Mouse (Mus musculus) embryo, embryonic 10 days (tissue): ENCODE measurements around the gene Nprl3.
"Not testable (repeated sequence)": the region's sequence is repeated elsewhere in the genome, so short reads cannot be mapped to it uniquely, and the experiment has no call there.

Experiments
- DNase-seq: peaks from one replicate; pipeline ENCODE4 v3.0.0-alpha.2; 2015; ENCODE audit warnings: low spot score

Nprl3 gene

DNA sequence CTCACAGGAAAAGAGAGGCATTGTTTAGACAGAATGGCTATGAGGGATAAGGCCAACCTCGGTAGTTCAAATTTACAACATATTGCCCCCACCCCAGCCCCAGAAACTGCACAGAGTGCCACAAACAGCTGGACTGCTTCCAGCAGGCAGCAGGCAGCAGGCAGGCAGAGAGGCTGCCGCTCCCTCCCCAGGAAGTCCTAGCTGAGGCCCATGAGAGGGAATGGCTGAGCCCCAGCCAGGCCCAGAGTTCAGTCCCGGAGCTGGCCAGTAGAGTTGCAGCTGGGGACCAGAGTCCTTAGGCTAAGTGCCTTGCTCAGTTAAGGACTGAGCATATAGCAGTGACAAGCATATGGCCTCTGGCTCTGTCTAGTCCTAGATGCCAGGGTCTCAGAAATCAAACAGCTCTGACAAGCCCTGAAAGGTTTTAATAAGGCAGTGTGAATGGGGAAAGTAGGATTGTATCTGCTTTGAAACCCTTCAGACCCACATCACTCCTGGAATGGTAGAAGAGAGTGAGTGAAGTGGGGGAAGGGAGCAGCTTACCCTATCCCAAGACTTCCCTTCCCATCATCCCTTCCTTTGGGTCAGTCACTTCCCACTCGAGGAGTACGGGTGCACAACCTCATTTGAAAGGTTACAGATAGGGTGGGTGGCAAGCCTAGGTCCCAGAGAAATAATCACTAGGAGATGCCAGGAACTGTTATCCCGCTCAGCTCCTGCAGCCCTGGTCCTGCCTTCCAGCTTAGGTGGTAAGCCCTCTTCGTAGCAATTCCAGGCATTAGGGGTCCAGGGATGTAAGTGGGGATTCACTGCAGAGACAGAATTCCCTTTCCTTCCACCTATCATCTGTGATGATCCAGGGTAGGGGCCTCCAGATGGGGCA lies 42.0 kb downstream of the Nprl3 start:
- DNase-seq, result peak; percentile 24

DNA sequence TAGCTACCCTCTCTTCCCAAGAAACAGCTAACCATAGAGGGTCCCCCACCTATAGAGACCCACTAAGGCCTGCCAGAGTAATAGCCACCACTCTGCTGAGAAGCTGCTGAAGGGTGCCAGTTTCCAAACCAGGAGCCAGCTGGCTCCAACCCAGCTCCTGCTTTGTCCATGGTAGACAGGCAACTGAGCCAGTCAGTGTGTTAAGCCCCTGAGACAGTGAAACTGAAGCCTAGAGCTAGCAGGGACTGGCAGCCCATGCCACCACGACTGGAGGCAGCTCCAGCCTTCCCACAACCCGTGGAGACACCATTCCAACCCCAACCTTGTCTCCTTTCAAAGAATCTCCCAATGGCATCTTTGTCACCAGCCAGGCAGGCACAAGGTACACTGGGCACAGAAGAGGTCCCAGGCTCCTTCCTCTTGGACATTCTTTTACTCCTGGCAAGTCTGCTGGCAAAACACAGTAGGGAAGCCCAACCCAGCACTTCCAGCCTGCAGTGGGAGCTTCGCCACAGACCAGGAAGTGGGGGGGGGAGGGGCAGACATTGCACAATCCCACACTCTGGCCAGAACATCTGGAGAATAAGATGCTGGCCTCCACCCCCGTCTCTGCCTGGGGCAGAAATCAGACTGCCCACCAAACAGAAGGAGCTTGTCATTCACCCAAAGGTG lies 42.9 kb downstream of the Nprl3 start:
- DNase-seq, result peak; percentile 34

DNA sequence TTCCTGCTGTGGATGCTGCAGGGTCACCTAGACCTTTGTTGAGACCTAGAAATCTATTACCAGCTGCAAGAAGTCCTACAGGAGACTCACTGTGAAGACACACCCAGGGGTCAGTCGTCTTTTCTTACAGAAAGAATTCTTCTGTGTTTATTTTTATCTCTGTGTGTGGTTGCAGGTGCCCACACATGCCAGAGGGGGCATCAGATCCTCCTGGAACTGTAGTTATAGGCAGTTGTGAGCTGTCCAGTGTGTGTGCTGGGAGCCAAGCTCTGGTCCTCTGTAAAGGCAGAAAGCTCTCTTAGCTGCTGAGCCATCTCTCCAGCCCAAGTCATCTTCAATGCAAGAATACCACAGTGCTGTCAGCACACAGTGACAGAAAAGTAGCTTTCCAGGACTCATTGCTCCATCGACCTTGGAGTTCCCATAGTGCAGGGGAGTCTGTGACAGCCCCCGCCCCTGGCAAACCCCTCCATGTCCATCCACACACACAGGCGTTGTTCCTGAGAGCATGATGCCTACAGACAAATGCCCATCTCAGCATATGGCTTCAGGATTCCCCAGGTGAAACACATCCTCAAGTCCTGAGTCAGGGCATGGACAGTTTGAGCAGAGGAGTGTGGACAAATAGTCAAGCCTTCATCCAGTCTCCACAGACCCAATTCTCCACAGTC lies 44.1 kb downstream of the Nprl3 start:
- no peak for DNase-seq

DNA sequence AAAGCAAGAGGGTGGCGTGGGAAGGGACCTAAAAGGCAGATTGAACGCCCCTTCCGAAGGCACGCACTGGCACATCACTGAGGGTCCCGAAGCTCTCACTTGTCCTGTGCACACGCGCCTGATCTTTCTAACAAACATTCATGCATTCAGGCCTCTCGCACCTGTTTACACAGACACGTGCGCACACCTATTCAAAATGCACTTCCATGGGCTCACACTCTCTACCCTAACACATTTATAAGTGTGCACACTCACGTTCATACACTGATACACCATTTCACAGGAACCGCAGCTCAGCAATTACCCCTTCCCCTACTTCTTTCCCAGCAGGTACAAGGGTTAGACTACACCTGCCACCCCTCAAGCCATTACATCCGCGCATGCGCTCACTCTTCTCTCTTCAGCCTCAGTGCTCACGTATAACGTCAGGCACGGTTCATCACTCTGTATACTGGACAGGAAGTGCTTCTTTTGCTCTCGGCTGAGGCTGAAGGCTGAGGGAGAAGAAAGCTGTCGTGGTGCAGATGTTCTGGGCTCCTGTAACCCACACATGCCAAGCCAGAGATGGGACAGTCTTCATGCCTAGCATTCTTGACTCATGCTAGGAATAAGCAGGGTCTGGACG lies 44.8 kb downstream of the Nprl3 start:
- DNase-seq, result peak; percentile 69

DNA sequence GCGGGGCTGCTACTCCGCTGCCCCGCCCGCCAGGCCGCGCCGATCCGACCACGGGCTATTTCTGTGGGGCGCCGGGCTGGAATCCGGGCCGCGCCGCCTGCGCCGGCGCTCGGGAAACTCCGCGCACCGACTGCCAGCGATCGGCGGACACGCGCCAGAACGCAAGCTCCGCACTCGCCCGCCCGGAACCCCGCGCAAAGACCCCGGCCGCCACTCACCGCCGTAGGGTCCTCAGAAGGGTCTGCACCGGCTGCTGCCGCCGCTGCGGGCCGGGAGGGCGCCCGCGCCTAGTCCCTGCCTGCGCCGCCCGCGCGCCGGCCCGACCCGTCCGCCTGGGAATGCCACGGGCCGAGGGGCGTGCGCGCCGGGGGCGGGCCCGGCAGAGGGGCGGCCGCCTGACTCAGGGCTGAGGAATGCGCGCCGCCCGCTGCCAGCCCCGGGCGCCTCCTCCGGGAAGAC lies 45.5 kb downstream of the Nprl3 start, which contains the start of gene Rhbdf1:
Gene Rhbdf1 (minus strand): TSS at position 350 of the 459 bp plus-strand sequence.
- peak; percentile 66 for DNase-seq

DNA sequence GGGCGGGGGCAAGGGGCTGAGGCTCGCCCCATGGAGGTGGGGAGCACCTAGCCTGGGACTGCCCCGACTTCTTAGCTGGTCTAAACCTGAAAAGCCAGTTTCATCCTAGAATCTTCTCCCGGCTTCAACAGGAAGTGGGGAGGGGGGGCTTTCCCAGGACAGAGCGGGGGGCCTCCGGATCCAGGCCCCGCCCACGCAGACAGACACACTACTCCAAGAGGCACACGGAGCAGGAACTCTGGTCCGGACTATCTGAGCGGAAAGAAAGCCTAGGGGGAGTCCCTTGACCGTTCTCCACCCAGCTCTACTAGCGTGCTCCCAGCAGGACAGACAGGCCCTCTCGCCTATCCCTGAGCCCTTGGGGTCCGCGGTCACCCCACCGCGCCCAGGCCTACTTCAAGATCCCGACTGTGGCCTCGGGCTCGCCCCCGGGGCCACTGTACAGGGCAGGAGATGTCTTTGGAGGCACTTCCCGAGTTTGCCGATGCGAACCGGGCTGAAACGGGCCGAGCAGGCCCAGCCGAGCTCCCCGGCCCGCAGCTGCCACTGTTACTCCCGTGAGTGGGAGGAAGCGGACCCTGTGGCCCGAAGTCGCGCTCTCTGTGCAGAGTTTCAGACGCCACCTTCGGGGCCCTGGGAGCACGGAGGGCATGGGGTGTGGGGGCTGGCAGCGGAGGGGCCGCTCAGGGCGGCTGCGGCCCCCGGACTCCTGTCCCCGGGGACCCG lies 46.1 kb downstream of the Nprl3 start:
- DNase-seq, result peak; percentile 78

DNA sequence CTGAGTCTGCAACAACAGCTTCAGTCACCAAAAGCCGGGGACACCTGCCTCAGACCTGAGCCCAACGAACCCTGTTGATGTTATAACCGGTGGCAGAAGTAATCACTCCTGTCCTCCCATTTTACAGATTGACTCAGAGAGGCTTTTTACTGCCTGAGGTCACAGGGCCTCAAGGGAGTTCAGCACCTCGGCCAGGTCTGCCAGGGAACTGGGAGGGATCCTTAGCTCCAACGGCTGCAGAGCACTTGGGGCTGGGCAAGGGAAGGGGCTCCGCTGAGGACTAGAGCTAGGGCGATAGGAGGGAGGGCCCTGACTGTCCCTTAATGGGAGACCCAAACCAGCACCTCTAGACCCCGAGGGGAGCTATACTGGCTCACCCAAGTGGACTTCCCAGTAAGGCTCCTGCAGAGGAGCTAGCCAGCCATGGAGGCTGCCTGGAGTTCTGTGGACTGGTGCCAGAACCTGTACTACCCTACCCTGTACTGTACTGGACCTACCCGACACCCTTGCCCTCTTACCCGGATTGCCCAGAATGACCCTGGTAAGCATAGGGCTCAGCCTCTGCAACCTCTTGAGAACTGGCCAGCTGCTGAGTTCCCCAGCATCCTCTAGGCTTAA lies 46.8 kb downstream of the Nprl3 start:
- peak; percentile 12 for DNase-seq

DNA sequence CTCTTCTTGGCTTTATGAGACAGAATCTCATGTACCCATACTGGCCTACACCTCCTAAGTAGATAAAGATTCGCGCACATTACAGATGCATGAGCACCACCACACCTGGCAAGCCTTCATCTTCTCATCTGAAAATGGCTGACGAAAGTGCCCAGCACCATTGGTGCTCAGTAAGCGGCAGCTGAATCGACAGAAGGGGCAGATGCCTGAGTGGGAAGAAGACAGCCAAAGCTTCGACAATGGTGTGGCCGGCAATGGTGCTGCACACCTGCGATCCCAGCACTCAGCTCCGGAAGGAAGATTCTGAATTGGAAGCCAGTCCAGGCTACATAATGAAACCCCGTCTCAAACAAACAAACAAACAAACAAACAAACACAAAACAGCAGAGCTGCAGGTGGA lies 48.2 kb downstream of the Nprl3 start:
- DNase-seq, result no peak

DNA sequence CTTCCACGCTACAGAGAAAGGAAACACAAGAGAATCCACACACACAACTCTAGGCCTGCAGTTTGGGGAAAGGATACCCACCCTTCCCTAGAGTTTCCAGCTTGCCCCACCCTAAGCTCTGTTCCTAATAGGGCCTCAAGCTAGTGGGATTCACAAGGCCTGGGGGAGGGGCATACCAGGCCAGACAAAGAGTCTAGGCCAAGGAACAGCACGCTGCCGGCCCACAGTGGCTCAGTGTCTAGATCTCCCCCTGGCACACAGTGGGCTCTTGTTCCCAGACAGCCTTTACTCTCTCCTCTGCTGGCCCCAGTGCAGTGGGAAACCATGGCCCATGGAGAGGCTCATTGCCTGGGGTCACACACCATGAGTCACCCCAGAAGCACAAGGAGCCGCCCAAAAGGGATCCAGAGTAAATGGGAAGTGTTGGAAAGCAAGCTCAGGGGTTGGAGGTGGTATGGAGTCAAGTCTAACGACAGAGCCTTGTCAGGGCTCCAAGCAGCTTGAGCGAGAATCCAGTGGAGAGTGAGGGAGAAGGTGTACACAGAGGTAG lies 48.9 kb downstream of the Nprl3 start:
- DNase-seq, result peak; percentile 35

DNA sequence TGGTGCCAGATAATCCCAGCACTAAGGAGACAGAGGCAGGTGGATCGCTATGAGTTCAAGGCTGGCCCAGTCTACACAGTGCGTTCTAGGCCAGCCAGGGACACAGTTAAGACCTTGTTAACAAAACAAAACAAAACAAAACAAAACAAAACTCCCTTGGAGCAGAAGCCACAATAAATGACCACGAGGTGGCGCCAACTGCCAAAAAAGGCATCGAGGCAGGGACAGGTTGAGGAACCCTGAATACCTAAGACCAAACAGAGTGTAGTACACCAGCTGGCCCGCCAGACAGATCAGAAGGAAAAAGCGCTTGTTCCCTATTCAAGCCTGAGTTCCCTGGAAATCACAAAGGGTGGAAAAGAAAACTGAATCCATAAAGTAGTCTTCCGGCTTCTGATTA lies 50.7 kb downstream of the Nprl3 start:
- DNase-seq, result peak; percentile 86

DNA sequence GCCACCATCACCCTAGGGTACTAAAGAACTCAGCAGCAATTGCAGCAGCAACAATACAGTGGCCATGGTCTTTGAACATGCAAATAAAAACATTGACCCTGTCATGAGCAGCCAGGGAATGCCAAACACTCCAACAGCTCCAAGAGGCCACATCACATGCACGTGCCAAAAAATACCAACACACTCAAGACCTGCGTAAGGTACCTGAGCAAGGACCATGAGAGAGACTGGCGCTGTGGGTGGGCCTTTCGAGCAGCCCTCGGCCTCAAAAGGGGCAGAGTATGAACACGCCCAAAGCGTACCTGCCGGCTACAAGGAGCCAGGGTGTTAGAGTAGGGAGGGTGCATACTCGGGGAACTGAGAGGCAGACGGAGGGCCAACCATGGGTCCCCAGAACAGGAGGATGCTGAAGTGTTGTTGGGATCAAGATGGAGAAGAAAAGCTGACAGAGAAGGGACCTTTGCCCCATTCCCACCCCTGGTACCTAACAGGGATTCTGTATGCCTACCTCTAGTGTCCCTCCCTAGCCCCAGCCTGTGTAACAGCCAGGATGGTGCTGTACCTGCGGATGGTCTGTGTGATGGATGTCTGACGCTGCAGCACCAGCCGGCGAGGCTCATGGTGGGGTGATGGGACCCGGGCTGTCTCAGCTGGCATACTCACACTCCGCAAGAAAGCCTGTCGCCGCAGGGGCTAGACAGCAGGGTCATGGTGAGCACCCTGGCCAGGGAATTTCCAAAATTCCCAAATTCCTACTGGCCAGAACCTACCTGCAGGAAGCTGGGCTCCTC lies 51.9 kb downstream of the Nprl3 start:
- no peak for DNase-seq

DNA sequence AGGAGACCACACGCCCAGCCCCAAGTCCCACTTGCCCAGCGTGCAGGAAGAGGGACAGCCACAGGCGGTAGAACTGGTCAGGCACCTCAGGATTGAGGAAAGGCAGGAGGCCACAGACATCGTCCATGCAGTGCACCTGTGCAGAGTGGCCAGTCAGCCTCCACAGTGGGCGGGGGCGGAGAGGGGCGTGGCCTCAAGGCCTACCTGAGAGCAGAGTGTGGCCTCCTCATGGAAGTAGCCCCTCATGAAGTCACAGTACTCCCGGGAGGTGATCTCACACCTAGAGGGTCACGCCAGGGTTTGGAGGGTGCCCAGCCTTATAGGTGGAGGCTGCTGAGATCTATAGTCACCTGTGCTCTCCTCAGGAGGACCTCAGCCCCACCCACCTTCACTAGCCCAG lies 56.9 kb downstream of the Nprl3 start:
- DNase-seq, result no peak

DNA sequence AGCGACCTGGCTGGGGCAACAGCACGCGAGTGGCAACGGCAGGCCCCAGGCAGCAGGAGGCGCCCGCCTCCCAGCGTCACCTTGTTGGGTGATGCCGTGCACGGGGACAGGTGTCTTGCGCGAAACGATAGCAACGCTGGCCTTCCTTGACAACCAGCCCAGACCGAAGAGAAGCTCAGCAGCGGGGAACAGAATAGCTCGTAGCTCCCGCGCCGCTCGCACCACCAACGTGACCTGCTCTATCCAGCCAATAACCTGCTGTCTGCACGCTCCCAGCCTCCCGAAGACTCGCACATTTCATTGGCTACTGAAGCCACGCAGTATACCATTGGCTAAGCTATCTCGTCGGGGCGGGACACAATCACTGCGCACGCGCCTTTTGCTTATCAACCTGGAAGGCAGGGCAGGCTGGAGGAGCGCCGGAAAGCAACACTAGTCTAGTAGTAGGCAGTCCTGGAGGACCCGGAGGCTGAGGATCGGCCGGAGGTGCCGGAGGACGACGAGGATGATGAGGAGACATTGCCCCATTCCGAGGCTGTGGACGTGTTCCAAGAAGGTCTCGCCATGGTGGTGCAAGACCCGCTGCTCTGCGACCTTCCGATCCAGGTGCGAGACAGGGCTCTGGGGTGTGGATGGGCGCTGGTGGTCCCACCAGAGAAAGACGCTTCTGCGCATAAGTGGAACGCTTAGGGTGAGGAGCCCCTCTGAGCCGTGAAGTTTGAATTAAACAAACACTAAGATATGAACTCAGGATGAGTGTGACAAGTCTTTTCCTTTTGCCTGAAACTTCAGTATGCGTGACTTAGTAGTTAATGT lies 62.2 kb downstream of the Nprl3 start, which contains the start of gene Snrnp25:
Gene Snrnp25 (plus strand): TSS at position 358 of the 816 bp plus-strand sequence.
- DNase-seq, result peak; percentile 100

DNA sequence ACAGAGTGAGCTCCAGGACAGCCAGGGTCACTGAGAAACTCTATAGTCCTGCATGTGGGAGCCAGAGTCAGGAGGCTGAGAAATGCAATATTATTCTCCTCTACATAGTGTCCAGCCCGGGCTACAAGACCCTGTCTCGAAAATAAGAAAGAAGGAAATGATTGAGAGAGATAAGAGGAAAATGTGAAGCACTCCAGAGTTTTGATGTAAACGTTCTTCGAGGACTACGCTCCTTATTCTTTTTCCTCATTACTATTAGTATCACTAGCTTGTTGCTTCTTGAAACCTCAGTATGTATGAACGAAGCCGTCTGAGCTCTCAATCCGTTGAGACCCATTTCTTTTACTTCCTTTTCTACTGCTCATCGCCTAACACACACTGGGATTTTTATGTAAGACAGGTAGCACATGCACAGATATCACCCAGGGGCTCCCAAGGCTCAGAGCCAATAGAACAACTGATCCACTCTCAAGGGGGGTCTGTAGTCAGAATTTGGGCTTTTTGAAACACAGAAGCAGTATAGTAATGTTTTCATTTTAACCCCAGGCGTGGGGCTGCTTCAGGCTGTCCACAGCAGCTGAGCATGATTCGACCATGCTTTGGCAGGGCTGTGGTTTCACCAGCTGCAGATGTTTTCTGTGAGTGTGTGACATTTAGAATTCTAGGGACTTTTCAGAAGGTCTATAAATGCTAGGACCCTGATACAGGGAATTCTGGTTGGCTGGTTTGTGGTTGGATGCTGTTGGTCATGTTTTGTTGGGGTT lies 65.4 kb downstream of the Nprl3 start:
- DNase-seq, result no peak

DNA sequence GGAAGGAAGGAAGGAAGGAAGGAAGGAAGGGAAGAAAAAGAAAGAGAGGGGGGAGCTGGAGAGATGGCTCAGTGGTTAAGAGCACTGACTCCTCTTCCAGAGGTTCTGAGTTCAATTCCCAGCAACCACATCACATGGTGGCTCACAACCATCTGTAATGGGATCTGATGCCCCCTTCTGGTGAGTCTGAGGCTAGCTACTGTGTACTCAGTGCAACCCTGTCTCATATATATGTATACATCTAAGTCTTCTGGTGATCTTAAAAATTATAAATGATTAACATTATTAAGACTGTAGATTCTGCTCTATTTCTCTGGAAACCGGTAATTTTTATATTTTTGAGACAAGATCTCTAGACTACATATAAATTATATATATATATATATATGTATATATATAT lies 66.5 kb downstream of the Nprl3 start:
- not testable (repeated sequence) for DNase-seq

DNA sequence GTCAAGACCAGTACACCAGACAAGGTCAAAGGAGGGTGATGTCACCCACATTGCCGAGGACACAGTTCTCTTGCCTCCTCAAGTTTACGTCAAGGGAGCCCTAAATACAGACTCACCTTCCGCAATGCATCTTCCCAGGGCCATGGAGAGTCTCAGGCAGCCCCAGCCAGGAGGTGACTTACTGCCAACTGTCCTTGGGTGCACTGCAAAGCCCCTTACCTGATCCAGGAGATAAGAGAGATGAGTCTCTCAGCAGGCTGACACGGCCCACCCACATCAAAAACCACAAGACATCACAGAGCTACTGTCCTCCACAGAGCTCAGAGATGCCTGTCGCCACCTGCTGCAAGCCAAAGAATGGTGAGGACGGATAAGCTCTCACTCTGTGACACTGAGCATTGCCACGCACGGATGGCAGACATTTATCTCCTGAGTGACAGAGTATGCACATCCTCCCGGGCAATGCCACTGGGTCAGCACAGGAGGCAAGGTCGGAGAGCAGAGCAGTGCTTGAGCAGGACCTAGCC lies 67.4 kb downstream of the Nprl3 start, which contains the start of gene Il9r:
Gene Il9r (minus strand): TSS at position 205 of the 527 bp plus-strand sequence.
- no peak for DNase-seq

DNA sequence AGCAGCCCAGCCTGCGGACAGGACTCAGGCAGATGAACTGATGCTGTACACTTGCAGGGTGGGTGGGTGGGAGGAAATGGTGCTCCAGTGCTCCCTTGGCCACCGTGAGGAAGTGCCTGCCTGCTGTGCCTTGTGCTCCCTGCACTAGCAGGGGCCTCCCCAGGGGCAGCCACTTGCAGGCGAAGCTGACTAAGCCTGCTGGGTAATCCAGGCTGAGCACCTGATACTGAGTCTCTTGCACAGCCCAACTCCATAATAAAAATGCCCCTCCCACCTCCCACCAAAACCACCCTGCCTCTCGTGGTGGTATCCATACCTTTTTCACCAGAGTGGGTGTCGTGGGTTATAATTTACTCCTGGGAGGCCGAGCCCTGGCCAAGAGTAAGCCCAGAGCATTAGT lies 68.3 kb downstream of the Nprl3 start:
- DNase-seq, result no peak
